Mouse (Mus musculus): ENCODE data around the gene Spata45.

Gene Spata45

DNA sequence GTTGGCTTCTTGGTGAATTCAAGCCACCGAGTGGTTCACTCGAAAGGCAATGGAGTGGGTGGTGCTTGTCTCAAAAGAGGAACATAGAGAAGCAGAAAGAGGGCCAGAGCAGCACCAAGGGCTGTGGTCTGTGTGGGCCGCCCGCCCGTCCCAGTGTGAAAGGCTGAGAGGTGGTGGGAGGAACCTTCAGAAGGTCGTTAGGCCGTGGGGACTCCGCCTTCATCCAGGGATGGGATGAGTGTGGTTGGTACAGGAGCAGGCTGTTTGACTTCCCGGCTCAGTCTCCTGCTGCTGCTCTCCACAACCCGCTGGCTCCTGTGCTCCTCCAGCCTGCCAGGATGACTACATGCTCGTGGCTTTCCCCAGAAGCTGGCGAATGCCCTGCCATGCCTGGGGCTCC, 49.2 kb downstream of the Spata45 start:
- DNase-seq (ENCODE audit: low spot score) = no peak

DNA sequence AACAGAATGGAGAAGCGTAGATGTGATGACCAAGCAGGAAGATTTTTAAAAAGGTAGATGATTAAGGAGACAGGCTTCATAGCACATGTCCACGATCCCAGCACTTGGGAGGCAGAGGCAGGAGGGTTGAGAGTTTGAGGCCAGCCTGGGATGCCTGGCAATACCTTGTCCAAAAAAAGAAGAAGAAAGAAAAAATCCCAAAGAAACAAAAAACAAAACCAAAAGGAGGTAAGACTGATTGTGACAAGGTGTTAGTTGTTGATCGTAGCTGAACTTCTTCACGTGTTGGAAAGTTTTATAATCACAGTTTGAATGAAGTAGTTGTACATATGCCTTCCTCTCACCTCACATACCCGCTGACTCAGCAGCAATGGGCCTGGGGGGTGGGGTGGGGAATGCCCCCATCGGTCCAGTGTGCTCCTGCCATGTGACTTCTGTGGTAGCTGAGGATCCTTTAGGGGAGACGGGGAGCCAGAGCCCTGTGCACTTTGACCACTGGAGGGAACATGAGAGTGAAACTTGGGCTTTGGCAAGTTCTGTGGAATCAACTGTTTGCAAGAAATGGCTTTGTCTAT, 50.0 kb downstream of the Spata45 start:
- no peak for DNase-seq (ENCODE audit: low spot score)

DNA sequence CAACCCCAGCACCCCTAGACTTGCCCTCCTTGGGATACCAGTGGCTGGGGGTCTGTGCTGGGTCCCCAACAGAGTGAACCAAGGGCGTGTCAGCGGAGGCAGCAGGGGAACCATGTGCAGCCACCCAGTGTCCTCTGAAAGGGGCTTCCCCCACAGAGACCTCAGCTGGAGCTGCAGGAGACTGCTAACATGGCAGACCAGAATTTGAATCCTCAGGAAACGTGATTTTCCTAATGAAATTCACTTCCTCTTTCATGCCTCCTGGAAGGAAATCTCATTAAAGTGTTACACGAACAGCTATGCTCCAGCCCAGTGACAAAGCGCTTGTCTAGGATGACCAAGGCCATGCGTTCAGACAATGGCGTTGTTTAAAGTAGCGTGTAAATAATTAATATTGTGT, 50.5 kb downstream of the Spata45 start:
- DNase-seq (ENCODE audit: low spot score) = no peak

DNA sequence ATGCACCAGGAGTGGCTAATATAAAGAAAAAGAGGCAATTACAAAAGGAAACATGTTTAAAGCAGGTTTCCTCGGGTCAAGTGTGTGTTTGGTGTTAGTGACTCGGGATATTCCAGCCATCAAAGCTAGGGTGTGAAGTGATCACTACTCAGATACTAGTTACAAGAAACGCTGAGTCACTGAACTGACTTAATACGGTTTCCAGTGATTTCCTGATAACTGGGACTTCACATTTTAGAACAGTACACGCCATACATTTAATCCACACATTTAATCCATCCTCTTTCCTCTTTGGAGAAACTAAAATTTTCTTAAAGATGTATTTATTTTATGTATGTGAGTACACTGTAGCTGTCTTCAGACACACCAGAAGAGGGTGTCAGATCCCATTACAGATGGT, 51.5 kb downstream of the Spata45 start:
- no peak for DNase-seq (ENCODE audit: low spot score)

DNA sequence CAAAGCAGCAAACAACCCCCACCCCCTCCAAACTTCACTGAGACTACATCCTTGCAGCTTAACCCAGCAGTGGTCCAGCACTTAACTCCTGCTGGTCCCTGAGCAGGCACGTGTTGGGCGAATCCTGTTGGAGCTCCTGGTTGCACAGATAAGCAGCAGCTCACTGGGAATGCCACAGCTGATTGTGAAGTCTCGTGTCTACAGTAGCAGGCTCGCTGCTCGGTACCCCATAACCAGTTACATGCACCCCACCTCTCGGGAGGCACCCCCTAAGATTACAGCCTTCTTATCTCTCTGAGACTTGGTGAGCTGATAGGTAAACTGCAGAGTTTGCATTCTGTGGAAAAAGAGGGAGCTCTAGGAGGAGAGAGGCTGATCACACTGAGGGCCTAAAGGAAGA, 52.9 kb downstream of the Spata45 start:
- no peak for DNase-seq (ENCODE audit: low spot score)

DNA sequence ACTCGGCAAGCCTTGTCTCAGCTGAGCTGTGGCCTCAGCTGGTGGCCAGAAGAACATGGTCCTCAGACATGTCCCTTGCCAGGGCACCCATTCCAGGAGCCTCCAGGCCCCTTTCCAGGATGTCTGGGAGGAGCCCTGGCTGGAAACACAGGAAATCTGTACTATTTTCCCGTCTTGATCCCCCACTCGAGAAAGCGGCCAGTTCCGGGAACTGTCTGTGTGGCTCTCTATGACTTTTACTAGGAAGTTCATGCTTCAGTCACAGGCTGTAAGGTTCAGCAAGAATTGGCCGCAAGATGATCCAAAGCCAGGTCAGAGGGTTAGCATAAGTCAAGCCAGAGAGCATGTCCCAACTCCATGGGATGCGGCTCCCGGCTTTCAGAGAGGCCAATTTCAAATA, 55.6 kb downstream of the Spata45 start:
- DNase-seq (ENCODE audit: low spot score) = no peak
